Mouse (Mus musculus) embryonic facial prominence, embryonic 14.5 days (tissue): ENCODE measurements around the gene Dph7. TPM values are rescaled to one million over a fixed set of nuclear protein-coding genes. Genes with fewer than 3 reads are reported as not detected.
A peak's percentile ranks its signal among the peaks of the same experiment; 100 is the strongest.
"Not testable (repeated sequence)": the region's sequence is repeated elsewhere in the genome, so short reads cannot be mapped to it uniquely, and the experiment has no call there.

Experiments
- ATAC-seq: fragments of 200-750 bp; cut with Nextera tagmentation; 2 replicates; pipeline ENCODE4 v1.8.0; 2017; ENCODE audit warnings: low read depth, moderate number of reproducible peaks, moderate TSS enrichment
- DNase-seq: peaks from one replicate; pipeline ENCODE4 v3.0.0-alpha.2; 2015; ENCODE audit warnings: low spot score
- H3K27ac ChIP-seq: fragments of 300-500 bp; sonication (generic); replicated peaks from 2 replicates; pipeline ENCODE4 v1.5.1; 2014; ENCODE audit warnings: low read depth, mild to moderate bottlenecking, low read length, moderate library complexity
- H3K27me3 ChIP-seq: fragments of 300-500 bp; sonication (generic); replicated peaks from 2 replicates; pipeline ENCODE4 v1.6.1; 2014; ENCODE audit warnings: low read length; ENCODE audit not compliant: control insufficient read depth, insufficient read depth
- H3K36me3 ChIP-seq: fragments of 300-500 bp; sonication (generic); 2 replicates; pipeline ENCODE4 v1.6.1; 2014; ENCODE audit warnings: low read length, mixed read lengths; ENCODE audit not compliant: control insufficient read depth, insufficient read depth
- H3K4me1 ChIP-seq: fragments of 300-500 bp; sonication (generic); 2 replicates; pipeline ENCODE4 v1.6.1; 2014; ENCODE audit warnings: antibody characterized with exemption, low read length; ENCODE audit not compliant: control insufficient read depth, insufficient read depth
- H3K4me2 ChIP-seq: fragments of 300-500 bp; sonication (generic); 2 replicates; pipeline ENCODE4 v1.6.1; 2014; ENCODE audit warnings: low read depth, mild to moderate bottlenecking, low read length, moderate library complexity, mixed read lengths
- H3K4me3 ChIP-seq: fragments of 300-500 bp; sonication (generic); 2 replicates; pipeline ENCODE4 v1.5.1; 2014; ENCODE audit warnings: low read depth, mild to moderate bottlenecking, low read length
- H3K9ac ChIP-seq: fragments of 300-500 bp; sonication (generic); 2 replicates; pipeline ENCODE4 v1.6.1; 2014; ENCODE audit warnings: low read depth, mild to moderate bottlenecking, low read length, moderate library complexity, mixed read lengths
- H3K9me3 ChIP-seq: fragments of 300-500 bp; sonication (generic); 2 replicates; pipeline ENCODE4 v1.6.1; 2016; ENCODE audit warnings: low read length; ENCODE audit not compliant: control insufficient read depth
- WGBS: fragments of 180-500 bp; shearing (Covaris S2); extraction: QIAGEN DNeasy Blood & Tissue Kit; methylation state at CpG from one replicate; pipeline ENCODE4 v1.1.7; 2014; 5-methylcytosine and 5-hydroxymethylcytosine counted together
- polyA plus RNA-seq: library from polyadenylated mRNA; unstranded; fragments of >200 nt; fragmentation: Nextera tagmentation; extraction: Ambion mirVana; gene quantifications from 2 replicates; pipeline ENCODE4 v1.2.1, GENCODE M21; 2014

Dph7 gene
- polyA plus RNA-seq, 1 experiment from 2014 or later = 24.1 TPM

DNA sequence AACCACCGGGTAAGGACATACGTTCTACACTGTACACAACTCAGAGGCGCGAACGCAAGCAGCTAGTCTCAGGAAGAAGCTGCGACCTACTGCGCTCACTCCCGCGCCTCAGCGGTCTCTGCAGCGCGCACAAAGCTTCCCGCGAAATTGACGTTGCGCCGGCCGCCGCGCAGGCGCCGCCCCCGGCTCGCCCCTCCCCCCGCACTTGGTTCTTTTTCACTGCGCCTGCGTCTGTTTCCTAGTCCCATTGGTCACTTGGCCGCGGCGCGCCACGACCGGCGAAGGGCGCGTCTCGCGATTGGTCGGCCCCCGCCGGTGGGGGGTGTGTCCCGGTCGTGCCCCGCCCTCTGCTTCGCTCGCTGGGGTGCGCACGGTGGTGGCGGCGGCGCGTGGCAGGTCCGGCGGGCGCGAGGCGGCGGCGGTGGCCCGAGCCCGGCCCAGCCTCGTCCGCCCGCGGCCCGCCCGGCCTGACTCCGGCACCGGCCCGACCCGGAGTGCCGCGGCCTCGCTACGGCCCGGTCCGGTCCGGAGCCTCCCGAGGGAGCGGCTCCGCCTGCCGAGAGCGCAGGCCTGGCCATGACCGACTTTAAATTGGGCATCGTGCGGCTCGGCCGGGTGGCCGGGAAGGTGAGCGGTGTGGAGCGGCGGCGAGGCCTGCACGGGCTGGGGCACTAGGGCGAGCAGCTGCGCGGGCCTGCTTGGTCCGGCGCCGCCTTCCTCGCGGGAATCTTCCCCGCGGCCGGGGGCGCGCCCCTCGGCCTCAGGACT is 12.6 kb upstream of the Dph7 start, which contains the start of gene Zmynd19:
Gene Zmynd19 (plus strand): TSS at position 372 of the 768 bp plus-strand sequence.
- peak within 1 kb of the TSS; percentile 52 for H3K27ac ChIP-seq
- peak within 1 kb of the TSS; percentile 87 for H3K4me2 ChIP-seq
- peak within 1 kb of the TSS; percentile 99 for H3K4me3 ChIP-seq
- H3K36me3 ChIP-seq = peaks cover 29% of the 10 kb centered on the region
- peak; percentile 99 for ATAC-seq
- H3K27me3 ChIP-seq = no peaks in the 10 kb centered on the region
- under 1% methylated on average over 39 of the region's 108 CpGs for WGBS
- no peaks in the 10 kb centered on the region for H3K9me3 ChIP-seq
- H3K9ac ChIP-seq = peak within 1 kb of the TSS; percentile 95
- peak; percentile 98 for DNase-seq
- H3K4me1 ChIP-seq = peaks cover 9% of the 10 kb centered on the region

- Histone ChIP-seq H3K9me3 (no peaks in the 10 kb centered on the region), H3K36me3 (peaks cover 35% of the 10 kb centered on the region), H3K4me2 (peak overlapping the region; percentile 87), H3K9ac (peak overlapping the region; percentile 95), H3K4me1 (peaks cover 9% of the 10 kb centered on the region), H3K27me3 (no peaks in the 10 kb centered on the region), H3K27ac (peak overlapping the region; percentile 52; the same call in 1 of the 2 replicates), H3K4me3 (peak overlapping the region; percentile 99)
- peak; percentile 7 for DNase-seq
- peak; percentile 4; the same call in 1 of the 2 replicates for ATAC-seq
- 2% methylated on average over 25 of the region's 31 CpGs for WGBS
Measured at GRCm38 (mm10) chr2:24950189-24950535, 12.0 kb upstream of the Dph7 start.

DNA sequence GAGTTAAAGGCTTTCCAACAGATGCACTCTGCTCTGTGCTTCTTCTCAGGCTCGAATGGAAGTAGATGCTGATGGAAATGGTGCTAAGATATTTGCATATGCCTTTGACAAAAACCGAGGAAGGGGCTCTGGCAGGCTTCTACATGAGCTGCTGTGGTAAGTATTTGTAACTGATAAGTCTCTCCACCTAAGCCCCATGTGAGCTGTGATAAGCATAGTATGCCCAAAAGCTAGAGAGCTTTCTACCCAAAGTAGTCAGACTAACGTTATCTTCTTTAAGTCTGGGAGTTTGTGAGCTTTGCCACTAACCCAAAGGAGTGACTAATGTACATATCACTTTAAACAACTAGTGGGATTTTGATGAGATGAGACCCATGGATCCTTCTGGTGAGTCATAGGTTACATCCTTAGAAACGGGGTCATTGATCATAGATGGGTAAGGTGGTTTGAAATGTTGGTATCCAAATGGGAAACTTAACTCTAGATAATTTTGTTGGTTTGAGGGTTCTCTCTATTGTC is 9.6 kb upstream of the Dph7 start:
- Histone ChIP-seq H3K27ac (no peak overlapping the region), H3K4me3 (no peak overlapping the region), H3K36me3 (peaks cover 59% of the 10 kb centered on the region), H3K4me1 (peaks cover 9% of the 10 kb centered on the region), H3K9me3 (no peaks in the 10 kb centered on the region), H3K27me3 (no peaks in the 10 kb centered on the region), H3K9ac (no peak overlapping the region), H3K4me2 (no peak overlapping the region)
- DNase-seq = no peak
- 90% methylated on average over 4 of the region's 4 CpGs for WGBS
- no peak for ATAC-seq

GRCm38 (mm10) chr2:24960910-24961309 is 1.3 kb upstream of the Dph7 start:
- Histone ChIP-seq H3K4me2 (no peak overlapping the region), H3K9me3 (no peaks in the 10 kb centered on the region), H3K4me3 (no peak overlapping the region), H3K36me3 (peaks cover 68% of the 10 kb centered on the region), H3K27me3 (no peaks in the 10 kb centered on the region), H3K9ac (no peak overlapping the region), H3K4me1 (peaks cover 4% of the 10 kb centered on the region; the same call in 1 of the 2 replicates), H3K27ac (no peak overlapping the region)
- WGBS = 32% methylated on average over 3 of the region's 3 CpGs
- DNase-seq = peak; percentile 19
- no peak for ATAC-seq

GRCm38 (mm10) chr2:24970386-24970785 is 8.2 kb downstream of the Dph7 start:
- Histone ChIP-seq H3K9ac (no peak overlapping the region), H3K27me3 (no peaks in the 10 kb centered on the region), H3K4me1 (peaks cover 6% of the 10 kb centered on the region), H3K9me3 (no peaks in the 10 kb centered on the region), H3K27ac (no peak overlapping the region), H3K4me2 (no peak overlapping the region), H3K4me3 (no peak overlapping the region), H3K36me3 (peaks cover 62% of the 10 kb centered on the region)
- DNase-seq = no peak
- WGBS = 90% methylated on average over 4 of the region's 4 CpGs
- no peak for ATAC-seq

DNA sequence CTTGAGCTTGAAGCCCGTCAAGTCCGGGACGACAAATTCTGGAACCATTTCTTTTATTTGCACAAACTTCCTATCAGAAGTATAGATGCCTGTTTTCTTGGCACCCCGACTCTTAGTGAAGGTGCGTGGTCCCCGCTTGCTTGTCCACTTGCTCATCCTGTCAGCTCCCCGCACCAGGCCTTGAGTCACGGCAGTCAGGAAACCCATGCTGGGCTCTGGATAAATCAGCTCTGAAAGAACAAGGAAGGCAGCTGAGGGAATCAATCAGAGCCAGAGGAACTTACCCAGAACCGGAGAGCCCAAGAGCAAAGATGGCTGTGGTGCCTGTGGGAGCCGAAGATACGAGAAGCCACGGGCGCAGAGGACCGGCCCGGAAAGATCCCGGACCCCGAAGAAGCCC is 12.3 kb downstream of the Dph7 start:
- Histone ChIP-seq H3K9ac (peak overlapping the region; percentile 74), H3K4me3 (peak overlapping the region; percentile 80), H3K36me3 (peaks cover 35% of the 10 kb centered on the region), H3K27ac (peak overlapping the region; percentile 78), H3K4me2 (peak overlapping the region; percentile 94)
- peak; percentile 5 for DNase-seq
- WGBS = under 1% methylated on average over 14 of the region's 17 CpGs
- H3K9me3 ChIP-seq, H3K4me1 ChIP-seq, ATAC-seq, H3K27me3 ChIP-seq: not testable (repeated sequence)

- no peaks in the 10 kb centered on the region for H3K27me3 ChIP-seq
- H3K27ac ChIP-seq = peak within 1 kb of the TSS; percentile 93
- ATAC-seq (peak; percentile 99), DNase-seq (peak; percentile 99)
- H3K9ac ChIP-seq = peak within 1 kb of the TSS; percentile 74
- peak within 1 kb of the TSS; percentile 80 for H3K4me3 ChIP-seq
- no peaks in the 10 kb centered on the region for H3K9me3 ChIP-seq
- H3K4me1 ChIP-seq = peaks cover 6% of the 10 kb centered on the region
- peaks cover 29% of the 10 kb centered on the region for H3K36me3 ChIP-seq
- WGBS = under 1% methylated on average over 49 of the region's 64 CpGs
- H3K4me2 ChIP-seq = peak within 1 kb of the TSS; percentile 94
Measured at GRCm38 (mm10) chr2:24974906-24975703, 12.9 kb downstream of the Dph7 start, which contains the start of gene Mrpl41. Mrpl41 (minus strand) TSS chr2:24975098.

DNA sequence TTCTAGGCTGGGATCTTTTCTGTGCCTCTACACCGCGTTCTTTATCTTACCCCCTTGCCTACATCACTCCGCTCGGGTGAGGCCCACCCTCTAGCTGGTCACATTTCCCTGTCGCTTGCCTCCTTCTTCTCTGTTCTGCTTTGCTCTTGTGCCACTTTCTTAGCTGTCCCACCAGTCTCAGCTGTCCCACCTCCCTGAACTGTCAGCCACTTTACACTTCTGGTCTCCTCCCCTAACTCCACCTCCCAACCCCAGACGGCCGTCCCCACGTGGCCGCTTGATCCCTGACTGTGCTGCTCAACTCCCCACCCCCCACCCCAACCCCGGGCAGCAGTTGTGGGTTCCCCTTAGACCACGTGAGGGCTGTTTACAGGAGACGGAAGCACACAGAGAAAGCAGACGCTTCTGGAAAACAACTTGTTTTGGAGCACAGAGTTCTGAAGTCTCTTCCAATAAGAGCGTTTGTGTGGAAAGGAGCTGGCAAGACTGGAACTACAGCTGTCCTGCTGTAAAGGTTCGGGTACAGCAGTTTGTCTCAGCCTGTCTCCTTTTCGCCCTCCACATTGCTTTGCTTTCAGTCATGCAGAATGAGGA is 13.6 kb downstream of the Dph7 start, which contains the start of gene Pnpla7:
Gene Pnpla7 (plus strand): TSS at position 330 of the 594 bp plus-strand sequence.
- DNase-seq = peak; percentile 89
- Histone ChIP-seq H3K9ac (peak within 1 kb of the TSS; percentile 74), H3K27ac (peak within 1 kb of the TSS; percentile 93), H3K9me3 (no peaks in the 10 kb centered on the region), H3K36me3 (peaks cover 22% of the 10 kb centered on the region), H3K4me3 (peak within 1 kb of the TSS; percentile 80), H3K4me2 (peak within 1 kb of the TSS; percentile 94), H3K27me3 (no peaks in the 10 kb centered on the region), H3K4me1 (peaks cover 6% of the 10 kb centered on the region)
- ATAC-seq = peak; percentile 60
- WGBS = 2% methylated on average over 16 of the region's 16 CpGs
